Mouse (Mus musculus) right cerebral cortex, adult 18-20 months (tissue): ENCODE data around the gene Tpst1.

Source experiments
- DNase-seq: peaks from one replicate; pipeline ENCODE4 v3.0.0; 2022; ENCODE audit warnings: mixed read lengths

Tpst1 gene

GRCm38 (mm10) chr5:130052955-130053354, 20.2 kb upstream of the Tpst1 start:
- no peak for DNase-seq

- no peak for DNase-seq
These were observed 17.4 kb upstream of the Tpst1 start for GRCm38 (mm10) chr5:130055688-130056087.

GRCm38 (mm10) chr5:130056303-130056702, 16.8 kb upstream of the Tpst1 start:
- no peak for DNase-seq

GRCm38 (mm10) chr5:130059413-130060328, 13.5 kb upstream of the Tpst1 start:
- DNase-seq, result no peak

- no peak for DNase-seq
These were observed 12.8 kb upstream of the Tpst1 start for GRCm38 (mm10) chr5:130060329-130060665.

GRCm38 (mm10) chr5:130062096-130062495, 11.0 kb upstream of the Tpst1 start:
- no peak for DNase-seq

GRCm38 (mm10) chr5:130063760-130064159, 9.4 kb upstream of the Tpst1 start:
- no peak for DNase-seq

- no peak for DNase-seq
These were observed 7.5 kb upstream of the Tpst1 start for GRCm38 (mm10) chr5:130065579-130065978.

- no peak for DNase-seq
These were observed 5.3 kb upstream of the Tpst1 start for GRCm38 (mm10) chr5:130067841-130068264.

- no peak for DNase-seq
These were observed 1.4 kb downstream of the Tpst1 start for GRCm38 (mm10) chr5:130074491-130074890.

- DNase-seq, result no peak
These were observed 3.3 kb downstream of the Tpst1 start for GRCm38 (mm10) chr5:130076396-130076795.

- no peak for DNase-seq
These were observed 5.1 kb downstream of the Tpst1 start for GRCm38 (mm10) chr5:130078096-130078833.

- no peak for DNase-seq
These were observed 5.7 kb downstream of the Tpst1 start for GRCm38 (mm10) chr5:130078834-130079156.

GRCm38 (mm10) chr5:130079202-130080050, 6.3 kb downstream of the Tpst1 start:
- DNase-seq, result peak; percentile 95

- DNase-seq, result no peak
These were observed 7.0 kb downstream of the Tpst1 start for GRCm38 (mm10) chr5:130080051-130080681.

- no peak for DNase-seq
These were observed 8.2 kb downstream of the Tpst1 start for GRCm38 (mm10) chr5:130081181-130081881.

GRCm38 (mm10) chr5:130082431-130082830, 9.3 kb downstream of the Tpst1 start:
- no peak for DNase-seq

GRCm38 (mm10) chr5:130084271-130084670, 11.1 kb downstream of the Tpst1 start:
- no peak for DNase-seq

GRCm38 (mm10) chr5:130088008-130088407, 14.9 kb downstream of the Tpst1 start:
- peak; percentile 48 for DNase-seq

GRCm38 (mm10) chr5:130088612-130089011, 15.5 kb downstream of the Tpst1 start:
- no peak for DNase-seq

GRCm38 (mm10) chr5:130089177-130089576, 16.1 kb downstream of the Tpst1 start:
- DNase-seq, result no peak
